Mouse (Mus musculus): ENCODE data around the gene Tma7. TPM values are rescaled to one million over a fixed set of nuclear protein-coding genes. Genes with fewer than 3 reads are reported as not detected.

Tma7 gene
- 433 TPM for polyA plus RNA-seq (2015; fragmentation: Illumina TruSeq; extraction: RNeasy Lipid Tissue Mini Kit (QIAGEN cat#74804); ENCODE audit: low read depth, low replicate concordance)

DNA sequence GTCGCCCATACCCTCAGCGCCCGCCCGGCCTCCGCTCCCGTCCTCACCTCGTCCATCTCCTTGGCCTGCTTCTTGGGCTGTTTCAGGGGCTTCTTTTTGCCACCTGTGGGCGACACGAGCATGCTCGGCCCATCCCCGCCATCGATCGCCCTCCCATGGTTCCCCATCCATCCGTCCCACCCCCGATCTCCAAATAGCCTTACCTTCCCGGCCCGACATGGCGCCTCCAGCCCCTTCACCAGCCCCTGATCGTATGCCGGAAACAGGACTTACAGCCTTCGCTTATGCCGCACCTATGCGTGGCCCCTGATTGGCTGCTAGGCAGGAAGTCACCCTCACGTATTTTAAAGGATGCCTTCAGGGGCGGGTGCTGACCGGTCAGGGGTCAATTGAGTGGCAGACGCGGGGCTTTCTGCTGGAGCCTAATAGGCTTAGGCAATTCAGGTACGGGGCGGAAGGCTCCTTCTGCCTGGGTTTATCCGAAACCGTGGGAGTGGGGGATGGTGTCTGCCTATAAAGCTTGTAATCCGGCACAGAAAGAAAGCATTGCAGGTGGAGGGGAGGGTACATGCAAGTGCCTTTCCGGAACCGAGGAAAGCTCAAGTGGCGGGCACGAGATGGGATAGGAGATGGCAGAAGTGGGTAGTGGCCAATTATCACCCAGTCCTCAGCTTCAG lies at the start of gene Tma7, which contains the start of gene Ccdc51:
Gene Tma7 (minus strand): TSS at position 464 of the 677 bp plus-strand sequence.
Gene Ccdc51 (plus strand): TSS at position 370 of the 677 bp plus-strand sequence.

GRCm38 (mm10) chr9:109095137-109095982 lies 13.0 kb upstream of the Tma7 start, which contains the start of gene Plxnb1:
TSS of gene Plxnb1 (plus strand) at chr9:109095389.

GRCm38 (mm10) chr9:109073661-109074573 lies 8.5 kb downstream of the Tma7 start, which contains the start of gene Atrip:
TSS of gene Atrip (minus strand) at chr9:109074124.

DNA sequence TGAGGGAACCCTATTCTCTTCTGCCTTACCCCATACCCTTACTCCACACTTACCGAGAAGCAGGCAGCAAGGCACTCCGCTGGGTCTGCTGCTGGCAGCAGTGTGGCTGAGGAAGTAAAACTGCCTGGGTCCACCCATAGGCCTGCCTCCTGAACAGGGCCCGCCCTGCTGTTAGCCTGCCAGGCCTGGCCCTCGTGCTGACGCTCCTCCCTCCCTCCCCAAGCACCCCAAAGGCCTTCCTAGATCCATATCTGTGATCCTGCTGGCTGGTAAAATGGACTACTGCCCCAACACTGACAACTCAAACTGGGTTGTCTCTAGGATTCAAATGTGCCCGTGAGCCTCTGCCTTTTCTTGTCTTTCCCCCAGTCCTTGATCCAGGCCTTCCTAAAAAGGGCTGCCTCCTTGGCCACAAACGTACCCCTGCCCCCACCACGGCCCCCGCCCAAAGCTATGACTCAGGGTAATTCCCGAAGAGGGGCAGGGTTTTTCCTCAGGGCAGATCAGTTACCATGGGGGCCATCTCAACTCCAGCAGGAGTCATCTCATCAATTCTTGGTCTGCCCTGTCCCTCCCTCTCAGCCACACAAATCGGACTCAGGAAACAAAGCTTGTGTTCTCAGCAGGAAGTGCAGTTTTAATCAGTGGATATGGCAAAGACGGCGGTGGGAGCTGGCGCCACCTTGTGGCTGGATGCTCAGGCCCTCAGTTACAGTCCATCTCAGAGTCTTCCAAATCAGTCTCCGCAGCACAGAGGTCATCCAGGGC lies 23.1 kb downstream of the Tma7 start, which contains the start of gene Trex1:
Gene Trex1 (minus strand): TSS at position 599 of the 768 bp plus-strand sequence.

GRCm38 (mm10) chr9:109038086-109038895 lies 44.1 kb downstream of the Tma7 start, which contains the start of gene Shisa5:
TSS of gene Shisa5 (plus strand) at chr9:109038565.

Other genes with a start within 250 kb of the Tma7 start
- gene Slc26a6, start 229.3 kb downstream of the Tma7 start, polyA plus RNA-seq (2015; fragmentation: Illumina TruSeq; extraction: RNeasy Lipid Tissue Mini Kit (QIAGEN cat#74804); ENCODE audit: low read depth, low replicate concordance): 14.9 TPM
- not detected for gene Tmem89, start 168.0 kb downstream of the Tma7 start, polyA plus RNA-seq (2015; fragmentation: Illumina TruSeq; extraction: RNeasy Lipid Tissue Mini Kit (QIAGEN cat#74804); ENCODE audit: low read depth, low replicate concordance)
- 368 TPM for gene Uqcrc1, start 146.0 kb downstream of the Tma7 start, polyA plus RNA-seq (2015; fragmentation: Illumina TruSeq; extraction: RNeasy Lipid Tissue Mini Kit (QIAGEN cat#74804); ENCODE audit: low read depth, low replicate concordance)
- gene Col7a1, start 129.0 kb downstream of the Tma7 start, polyA plus RNA-seq (2015; fragmentation: Illumina TruSeq; extraction: RNeasy Lipid Tissue Mini Kit (QIAGEN cat#74804); ENCODE audit: low read depth, low replicate concordance): 3.4 TPM
- not detected for gene Ucn2, start 96.6 kb downstream of the Tma7 start, polyA plus RNA-seq (2015; fragmentation: Illumina TruSeq; extraction: RNeasy Lipid Tissue Mini Kit (QIAGEN cat#74804); ENCODE audit: low read depth, low replicate concordance)
- gene Pfkfb4, start 90.8 kb downstream of the Tma7 start, polyA plus RNA-seq (2015; fragmentation: Illumina TruSeq; extraction: RNeasy Lipid Tissue Mini Kit (QIAGEN cat#74804); ENCODE audit: low read depth, low replicate concordance): 12.8 TPM
- 90.6 TPM for gene Shisa5, start 44.0 kb downstream of the Tma7 start, polyA plus RNA-seq (2015; fragmentation: Illumina TruSeq; extraction: RNeasy Lipid Tissue Mini Kit (QIAGEN cat#74804); ENCODE audit: low read depth, low replicate concordance)
- gene Trex1, start 22.9 kb downstream of the Tma7 start, polyA plus RNA-seq (2015; fragmentation: Illumina TruSeq; extraction: RNeasy Lipid Tissue Mini Kit (QIAGEN cat#74804); ENCODE audit: low read depth, low replicate concordance): 15.5 TPM
- 17.6 TPM for gene Atrip, start 8.5 kb downstream of the Tma7 start, polyA plus RNA-seq (2015; fragmentation: Illumina TruSeq; extraction: RNeasy Lipid Tissue Mini Kit (QIAGEN cat#74804); ENCODE audit: low read depth, low replicate concordance)
- 10.4 TPM for gene Ccdc51, start 94 bp downstream of the Tma7 start, polyA plus RNA-seq (2015; fragmentation: Illumina TruSeq; extraction: RNeasy Lipid Tissue Mini Kit (QIAGEN cat#74804); ENCODE audit: low read depth, low replicate concordance)
- 31.5 TPM for gene Plxnb1, start 12.8 kb upstream of the Tma7 start, polyA plus RNA-seq (2015; fragmentation: Illumina TruSeq; extraction: RNeasy Lipid Tissue Mini Kit (QIAGEN cat#74804); ENCODE audit: low read depth, low replicate concordance)
- gene Fbxw21, start 79.5 kb upstream of the Tma7 start, polyA plus RNA-seq (2015; fragmentation: Illumina TruSeq; extraction: RNeasy Lipid Tissue Mini Kit (QIAGEN cat#74804); ENCODE audit: low read depth, low replicate concordance): not detected
- not detected for gene Fbxw13, start 113.4 kb upstream of the Tma7 start, polyA plus RNA-seq (2015; fragmentation: Illumina TruSeq; extraction: RNeasy Lipid Tissue Mini Kit (QIAGEN cat#74804); ENCODE audit: low read depth, low replicate concordance)
- gene Fbxw20, start 152.2 kb upstream of the Tma7 start, polyA plus RNA-seq (2015; fragmentation: Illumina TruSeq; extraction: RNeasy Lipid Tissue Mini Kit (QIAGEN cat#74804); ENCODE audit: low read depth, low replicate concordance): not detected
- not detected for gene Fbxw14, start 205.1 kb upstream of the Tma7 start, polyA plus RNA-seq (2015; fragmentation: Illumina TruSeq; extraction: RNeasy Lipid Tissue Mini Kit (QIAGEN cat#74804); ENCODE audit: low read depth, low replicate concordance)

Data from brain, adult 10 weeks (tissue).